Mouse (Mus musculus) stomach, embryonic 15.5 days (tissue): ENCODE data around the gene Rbm39. TPM values are rescaled to one million over a fixed set of nuclear protein-coding genes. Genes with fewer than 3 reads are reported as not detected.

Source experiments
- ATAC-seq: fragments of 200-750 bp; cut with Nextera tagmentation; 2 replicates; pipeline ENCODE4 v1.8.0; 2017; ENCODE audit warnings: low read depth, moderate number of reproducible peaks, moderate TSS enrichment; ENCODE audit not compliant: insufficient read depth, low FRiP score
- H3K27ac ChIP-seq: fragments of 300-500 bp; sonication (generic); 2 replicates; pipeline ENCODE4 v1.5.1; 2015; ENCODE audit warnings: mild to moderate bottlenecking, inconsistent platforms
- H3K27me3 ChIP-seq: fragments of 300-500 bp; sonication (generic); replicated peaks from 2 replicates; pipeline ENCODE4 v1.6.1; 2015; ENCODE audit warnings: inconsistent platforms
- H3K36me3 ChIP-seq: fragments of 300-500 bp; sonication (generic); 2 replicates; pipeline ENCODE4 v1.6.1; 2015; ENCODE audit warnings: inconsistent platforms
- H3K4me1 ChIP-seq: fragments of 300-500 bp; sonication (generic); 2 replicates; pipeline ENCODE4 v1.6.1; 2015; ENCODE audit warnings: inconsistent platforms
- H3K4me2 ChIP-seq: fragments of 300-500 bp; sonication (generic); 2 replicates; pipeline ENCODE4 v1.6.1; 2015; ENCODE audit warnings: mild to moderate bottlenecking, inconsistent platforms
- H3K4me3 ChIP-seq: fragments of 300-500 bp; sonication (generic); replicated peaks from 2 replicates; pipeline ENCODE4 v1.5.1; 2015; ENCODE audit warnings: inconsistent platforms
- H3K9ac ChIP-seq: fragments of 300-500 bp; sonication (generic); 2 replicates; pipeline ENCODE4 v1.6.1; 2015; ENCODE audit warnings: inconsistent platforms
- H3K9me3 ChIP-seq: fragments of 300-500 bp; sonication (generic); 2 replicates; pipeline ENCODE4 v1.6.1; 2016; ENCODE audit warnings: inconsistent platforms
- WGBS: fragments of 180-500 bp; shearing (Covaris S2); methylation state at CpG from one replicate; pipeline ENCODE4 v1.1.7; 2015; 5-methylcytosine and 5-hydroxymethylcytosine counted together
- polyA plus RNA-seq: library from polyadenylated mRNA; unstranded; fragments of >200 nt; fragmentation: Nextera tagmentation; extraction: Ambion mirVana; gene quantifications from 2 replicates; pipeline ENCODE4 v1.2.1, GENCODE M21; 2015

Gene Rbm39
- polyA plus RNA-seq, 1 experiment from 2014 or later, result 589 TPM

DNA sequence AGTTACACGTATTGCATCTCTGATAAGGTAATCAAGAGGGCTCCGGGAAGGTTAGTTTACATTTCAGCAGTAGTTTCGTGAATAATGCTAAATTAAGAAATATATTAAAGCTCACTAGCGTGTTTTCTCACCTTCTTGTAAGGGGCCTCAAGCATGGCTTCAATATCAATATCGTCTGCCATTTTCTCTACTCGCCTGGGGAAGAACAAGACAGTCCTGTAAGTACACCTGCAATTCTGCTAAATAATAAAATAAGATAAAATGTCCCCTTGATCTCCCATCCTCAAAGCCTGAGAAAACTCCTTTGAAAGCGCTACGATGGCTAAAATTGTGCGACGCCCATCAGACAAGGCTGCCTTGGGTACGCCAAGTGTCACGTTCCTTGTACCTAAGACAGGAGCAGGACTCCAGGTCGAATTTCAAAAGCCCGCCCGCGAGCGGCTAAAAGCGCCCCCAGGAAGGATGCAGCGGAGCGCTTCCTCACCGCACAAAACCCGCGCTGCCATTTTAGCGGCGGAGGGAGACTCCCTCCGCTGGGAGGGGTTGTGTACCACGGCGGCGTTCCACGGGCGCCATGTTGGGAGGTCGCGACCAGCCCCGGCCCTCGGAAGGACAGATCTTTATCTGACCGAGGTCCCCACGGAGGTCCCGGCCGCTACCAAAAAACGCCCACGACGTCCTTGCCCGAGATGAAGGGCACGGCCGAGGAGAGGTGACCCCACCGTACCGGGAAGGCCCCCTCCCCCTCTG is 817 bp downstream of the Rbm39 start:
- no peaks in the 10 kb centered on the region for H3K27me3 ChIP-seq
- no peaks in the 10 kb centered on the region for H3K9me3 ChIP-seq
- H3K4me1 ChIP-seq, result peaks cover 22% of the 10 kb centered on the region
- H3K27ac ChIP-seq, result peak overlapping the region; percentile 90
- peak overlapping the region; percentile 99 for H3K9ac ChIP-seq
- peak overlapping the region; percentile 71 for H3K4me2 ChIP-seq
- peak overlapping the region; percentile 78 for H3K4me3 ChIP-seq
- under 1% methylated on average over 47 of the region's 47 CpGs for WGBS
- peak; percentile 47 for ATAC-seq
- peaks cover 7% of the 10 kb centered on the region; the same call in 1 of the 2 replicates for H3K36me3 ChIP-seq

DNA sequence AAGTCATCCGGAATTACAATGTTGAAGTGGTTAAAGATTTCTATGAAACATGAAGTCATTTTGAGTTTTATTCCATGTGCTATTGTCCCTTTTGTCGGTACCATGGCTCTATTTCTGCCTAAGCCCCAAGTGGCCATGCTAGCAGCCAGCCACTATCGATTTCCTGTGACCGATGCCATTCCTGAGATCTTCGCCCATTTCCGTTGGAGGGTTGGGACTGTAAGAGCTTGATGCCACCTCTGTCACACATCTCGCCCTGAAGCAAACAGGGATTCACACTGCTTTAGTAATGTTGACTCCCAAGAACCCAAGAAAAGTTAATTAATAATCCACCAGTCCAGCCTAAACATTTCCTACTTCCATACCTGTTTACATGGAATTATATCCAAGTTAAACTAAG is 2.4 kb downstream of the Rbm39 start:
- H3K4me2 ChIP-seq, result peak overlapping the region; percentile 71
- no peaks in the 10 kb centered on the region for H3K9me3 ChIP-seq
- H3K27me3 ChIP-seq, result no peaks in the 10 kb centered on the region
- no peak overlapping the region for H3K9ac ChIP-seq
- peaks cover 22% of the 10 kb centered on the region for H3K4me1 ChIP-seq
- H3K27ac ChIP-seq, result no peak overlapping the region
- H3K4me3 ChIP-seq, result peak overlapping the region; percentile 12
- no peak for ATAC-seq
- H3K36me3 ChIP-seq, result peaks cover 13% of the 10 kb centered on the region; the same call in 1 of the 2 replicates
- 75% methylated on average over 7 of the region's 7 CpGs for WGBS

- Histone ChIP-seq H3K36me3 (peaks cover 14% of the 10 kb centered on the region; the same call in 1 of the 2 replicates), H3K27ac (no peak overlapping the region), H3K4me2 (0 out of 2 replicates have a peak overlapping the region, but pooled peaks have one; percentile 2), H3K9me3 (no peaks in the 10 kb centered on the region), H3K9ac (no peak overlapping the region), H3K27me3 (no peaks in the 10 kb centered on the region), H3K4me1 (peaks cover 22% of the 10 kb centered on the region), H3K4me3 (no peak overlapping the region)
- no peak for ATAC-seq
- 75% methylated on average over 6 of the region's 6 CpGs for whole genome bisulfite sequencing
Measured at GRCm38 (mm10) chr2:156177079-156177478, 3.0 kb downstream of the Rbm39 start.

- peaks cover 47% of the 10 kb centered on the region for H3K36me3 ChIP-seq
- no peak for ATAC-seq
- no peaks in the 10 kb centered on the region for H3K4me1 ChIP-seq
- no peaks in the 10 kb centered on the region for H3K9me3 ChIP-seq
- WGBS, result 93% methylated on average over 5 of the region's 5 CpGs
- H3K4me2 ChIP-seq, result no peak overlapping the region
- H3K27me3 ChIP-seq, result no peaks in the 10 kb centered on the region
- H3K4me3 ChIP-seq, result no peak overlapping the region
- H3K9ac ChIP-seq, result no peak overlapping the region
- no peak overlapping the region for H3K27ac ChIP-seq
Measured at GRCm38 (mm10) chr2:156166557-156166956, 13.5 kb downstream of the Rbm39 start.

DNA sequence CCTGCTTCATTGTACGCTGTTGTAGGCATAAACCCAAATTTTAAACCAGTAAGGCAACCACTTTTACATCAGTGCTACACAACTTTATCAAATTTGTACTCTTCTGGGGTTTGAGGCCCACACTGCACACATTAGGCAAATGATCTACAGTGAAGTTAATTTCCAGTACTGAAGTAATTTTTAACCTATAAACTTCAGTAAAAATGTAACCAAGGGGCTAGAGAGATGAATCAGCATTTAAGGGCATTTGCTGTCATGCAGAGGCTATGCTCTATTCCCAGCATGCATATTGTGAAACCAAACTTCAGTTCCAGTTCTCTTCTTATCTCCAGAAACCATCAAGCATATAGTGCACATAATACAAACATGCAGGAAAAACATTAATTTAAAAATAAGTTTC is 14.6 kb downstream of the Rbm39 start:
- Histone ChIP-seq H3K9ac (no peak overlapping the region), H3K4me3 (no peak overlapping the region), H3K27me3 (no peaks in the 10 kb centered on the region), H3K9me3 (no peaks in the 10 kb centered on the region), H3K4me1 (no peaks in the 10 kb centered on the region), H3K27ac (no peak overlapping the region), H3K36me3 (peaks cover 47% of the 10 kb centered on the region), H3K4me2 (no peak overlapping the region)
- WGBS, result 93% methylated on average over 1 of the region's 1 CpGs
- no peak for ATAC-seq

DNA sequence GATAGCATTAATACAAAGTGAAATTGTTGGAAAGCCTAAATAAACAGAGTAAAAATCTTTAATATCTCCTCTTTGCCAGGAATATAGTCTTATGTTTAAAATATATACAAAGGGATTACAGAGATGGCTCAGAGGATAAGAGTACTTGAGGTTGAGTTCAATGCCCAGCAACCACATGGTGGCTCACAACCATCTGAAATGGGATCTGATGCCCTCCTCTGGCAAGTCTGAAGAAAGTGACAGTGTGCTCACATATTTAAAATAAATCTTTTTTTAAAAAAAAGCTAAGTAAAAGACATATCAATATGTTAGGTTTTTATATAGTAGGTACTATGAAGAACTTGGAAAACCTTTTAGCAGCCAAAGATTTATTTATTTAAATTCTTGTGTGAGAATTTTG is 28.5 kb downstream of the Rbm39 start:
- Histone ChIP-seq H3K36me3 (peaks cover 39% of the 10 kb centered on the region), H3K9me3 (no peaks in the 10 kb centered on the region), H3K4me3 (no peak overlapping the region), H3K9ac (no peak overlapping the region), H3K4me2 (no peak overlapping the region), H3K27ac (no peak overlapping the region), H3K27me3 (no peaks in the 10 kb centered on the region), H3K4me1 (no peaks in the 10 kb centered on the region)
- ATAC-seq, result no peak

DNA sequence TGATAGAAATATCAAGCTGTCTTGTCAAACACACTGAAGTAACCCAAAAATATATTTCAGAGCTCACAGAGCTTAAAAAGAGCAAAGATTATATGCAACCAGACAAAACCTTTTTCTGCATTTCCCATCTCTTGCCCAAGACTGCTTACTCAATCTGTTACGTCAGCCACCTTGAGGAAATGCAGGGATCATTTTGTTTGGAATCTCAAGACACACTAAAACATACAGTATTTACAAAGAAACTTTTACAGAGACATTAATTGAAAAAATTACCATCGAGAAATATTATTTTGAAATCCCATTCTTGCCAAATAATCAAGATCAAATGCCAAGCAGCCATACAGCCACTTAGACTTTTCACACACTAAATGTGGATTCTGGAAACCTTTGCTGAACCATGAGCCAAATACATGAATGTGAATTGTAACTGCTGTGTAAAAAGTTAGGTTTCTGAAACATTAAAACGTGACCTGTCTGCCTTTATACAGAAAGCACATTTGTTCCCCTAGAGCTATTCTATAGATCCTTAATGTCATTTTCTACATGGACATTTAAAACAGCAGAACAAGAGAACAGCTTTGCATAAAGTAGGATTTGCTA is 32.6 kb downstream of the Rbm39 start:
- Histone ChIP-seq H3K4me1 (peaks cover 5% of the 10 kb centered on the region; the same call in 1 of the 2 replicates), H3K9ac (no peak overlapping the region), H3K4me3 (no peak overlapping the region), H3K9me3 (no peaks in the 10 kb centered on the region), H3K27ac (no peak overlapping the region), H3K4me2 (no peak overlapping the region), H3K36me3 (peaks cover 27% of the 10 kb centered on the region), H3K27me3 (no peaks in the 10 kb centered on the region)
- 84% methylated on average over 3 of the region's 3 CpGs for WGBS
- no peak for ATAC-seq

DNA sequence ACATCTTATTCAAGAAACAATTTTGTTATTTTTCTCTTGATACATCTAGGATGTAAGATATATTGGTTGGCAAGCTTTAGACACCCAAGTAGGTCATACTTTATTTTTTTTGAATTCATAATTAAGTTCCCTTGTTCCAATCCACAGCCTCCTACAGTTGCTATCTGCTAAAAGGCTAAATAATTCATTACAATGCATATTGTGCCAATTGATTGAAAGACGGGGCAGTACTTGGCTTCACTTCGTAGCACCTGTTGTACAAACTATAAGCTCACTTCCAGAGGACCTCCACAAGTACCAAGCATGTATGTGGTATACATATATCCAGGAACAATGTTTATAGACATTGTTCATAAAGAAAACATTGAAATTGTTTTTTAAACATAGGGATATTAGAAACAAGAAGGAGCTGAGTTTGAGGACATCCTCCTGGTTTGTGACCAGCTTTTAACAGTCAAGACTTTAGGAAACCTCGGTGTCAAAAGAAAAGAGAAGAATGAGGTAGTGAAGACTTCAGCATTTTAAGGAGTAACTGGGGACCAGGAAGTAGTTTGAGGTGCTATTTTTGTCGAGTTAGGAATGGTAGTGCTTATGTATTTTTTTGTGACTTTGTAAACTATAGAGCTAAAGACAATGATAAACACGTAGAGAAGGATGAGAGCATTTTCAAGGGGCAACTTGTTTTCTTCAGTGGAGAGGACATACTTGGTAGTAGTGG is 33.6 kb downstream of the Rbm39 start:
- Histone ChIP-seq H3K9ac (no peak overlapping the region), H3K9me3 (no peaks in the 10 kb centered on the region), H3K36me3 (peaks cover 28% of the 10 kb centered on the region), H3K4me3 (no peak overlapping the region), H3K27me3 (no peaks in the 10 kb centered on the region), H3K27ac (no peak overlapping the region), H3K4me2 (no peak overlapping the region), H3K4me1 (peaks cover 5% of the 10 kb centered on the region; the same call in 1 of the 2 replicates)
- ATAC-seq, result no peak
- WGBS, result 65% methylated on average over 5 of the region's 5 CpGs

GRCm38 (mm10) chr2:156145486-156146130 is 34.4 kb downstream of the Rbm39 start:
- H3K4me1 ChIP-seq, result peaks cover 5% of the 10 kb centered on the region; the same call in 1 of the 2 replicates
- no peak overlapping the region for H3K9ac ChIP-seq
- peaks cover 30% of the 10 kb centered on the region for H3K36me3 ChIP-seq
- 56% methylated on average over 11 of the region's 11 CpGs for WGBS
- no peak overlapping the region for H3K27ac ChIP-seq
- H3K27me3 ChIP-seq, result no peaks in the 10 kb centered on the region
- no peak overlapping the region; the same call in 1 of the 2 replicates for H3K4me3 ChIP-seq
- no peaks in the 10 kb centered on the region for H3K9me3 ChIP-seq
- ATAC-seq, result no peak
- peak overlapping the region; percentile 86 for H3K4me2 ChIP-seq

GRCm38 (mm10) chr2:156143953-156144724 is 35.9 kb downstream of the Rbm39 start, which contains the start of the genes Romo1 and Nfs1:
Gene Romo1 (plus strand): TSS chr2:156144039.
Gene Nfs1 (minus strand): TSS chr2:156144186.
- H3K4me1 ChIP-seq, result peaks cover 5% of the 10 kb centered on the region; the same call in 1 of the 2 replicates
- peak; percentile 94 for ATAC-seq
- H3K9ac ChIP-seq, result peak within 1 kb of the TSS; percentile 83
- H3K4me3 ChIP-seq, result peak within 1 kb of the TSS; percentile 89
- under 1% methylated on average over 68 of the region's 70 CpGs for WGBS
- H3K9me3 ChIP-seq, result no peaks in the 10 kb centered on the region
- peak within 1 kb of the TSS; percentile 86 for H3K4me2 ChIP-seq
- H3K27ac ChIP-seq, result peak within 1 kb of the TSS; percentile 95
- peaks cover 22% of the 10 kb centered on the region for H3K36me3 ChIP-seq
- H3K27me3 ChIP-seq, result no peaks in the 10 kb centered on the region

DNA sequence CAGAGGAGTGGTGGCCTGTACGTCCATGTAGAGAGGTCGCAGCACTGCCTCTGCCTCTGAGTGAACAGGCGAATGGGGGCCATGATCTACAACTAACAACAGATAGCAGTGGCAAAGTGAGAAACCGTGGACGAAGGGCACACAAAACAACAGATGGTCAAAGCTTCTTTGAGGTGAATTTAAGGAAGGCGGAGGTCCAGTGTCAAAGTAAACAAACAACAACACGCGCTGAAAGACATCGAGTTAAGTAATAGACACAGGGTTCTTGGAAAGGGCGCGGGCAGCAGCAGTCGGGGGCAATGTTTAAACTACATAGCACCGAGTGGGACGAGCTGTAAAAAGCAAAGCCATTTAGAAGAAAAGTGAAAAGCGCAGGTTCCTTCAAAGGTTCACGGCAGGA is 36.7 kb downstream of the Rbm39 start:
- Histone ChIP-seq H3K27ac (peak overlapping the region; percentile 95; the same call in 1 of the 2 replicates), H3K4me3 (peak overlapping the region; percentile 89), H3K27me3 (no peaks in the 10 kb centered on the region), H3K9me3 (no peaks in the 10 kb centered on the region), H3K9ac (peak overlapping the region; percentile 83), H3K4me1 (peaks cover 5% of the 10 kb centered on the region; the same call in 1 of the 2 replicates), H3K36me3 (peaks cover 16% of the 10 kb centered on the region), H3K4me2 (peak overlapping the region; percentile 86)
- 2% methylated on average over 16 of the region's 16 CpGs for WGBS
- no peak for ATAC-seq
